Mouse (Mus musculus): ENCODE measurements around the gene Fmo3.
A peak's percentile ranks its signal among the peaks of the same experiment; 100 is the strongest.

Gene Fmo3

DNA sequence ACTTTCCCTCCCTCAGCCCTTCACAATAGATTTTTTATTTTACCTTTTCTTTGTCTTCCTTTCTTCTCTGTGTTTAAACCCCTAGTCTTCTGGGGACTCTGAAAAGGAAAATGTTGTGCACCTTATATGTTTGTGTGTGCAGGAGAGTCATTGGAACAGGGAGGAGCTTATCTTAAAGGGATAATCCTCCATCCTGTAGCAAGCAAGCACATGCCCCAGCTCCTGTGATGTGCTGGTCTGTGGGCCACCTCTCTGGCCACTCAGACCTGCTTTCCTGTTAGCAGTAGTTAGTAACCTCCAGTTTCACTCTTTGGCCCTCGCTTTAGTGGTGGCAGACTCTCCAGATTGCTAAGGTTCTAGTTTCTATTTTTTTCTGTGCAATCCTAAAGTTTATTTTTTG, at the start of gene Fmo3:
Fmo3 (minus strand) TSS at position 101 of the 400 bp plus-strand sequence.
- no peak for DNase-seq (ENCODE audit: low read depth)

DNA sequence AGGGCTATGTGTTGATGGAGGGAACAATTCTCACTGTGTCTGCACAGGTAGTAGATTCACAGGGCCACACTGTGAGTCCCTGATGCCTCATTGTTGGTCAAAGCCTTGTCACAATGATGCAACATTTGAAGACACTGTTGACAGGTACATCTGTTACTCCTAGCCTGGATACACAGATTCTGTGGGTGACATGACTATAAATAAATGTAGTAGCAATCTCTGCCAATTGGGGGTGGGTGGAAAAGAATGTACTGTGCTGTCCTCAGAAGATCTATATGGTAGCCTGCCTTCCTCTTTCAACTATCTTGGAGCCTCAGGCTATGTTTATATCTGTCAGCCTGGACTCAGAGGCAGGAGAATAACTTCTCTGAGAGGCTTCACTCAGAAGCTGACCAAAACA, 38.7 kb upstream of the Fmo3 start:
- no peak for DNase-seq (ENCODE audit: low read depth)

DNA sequence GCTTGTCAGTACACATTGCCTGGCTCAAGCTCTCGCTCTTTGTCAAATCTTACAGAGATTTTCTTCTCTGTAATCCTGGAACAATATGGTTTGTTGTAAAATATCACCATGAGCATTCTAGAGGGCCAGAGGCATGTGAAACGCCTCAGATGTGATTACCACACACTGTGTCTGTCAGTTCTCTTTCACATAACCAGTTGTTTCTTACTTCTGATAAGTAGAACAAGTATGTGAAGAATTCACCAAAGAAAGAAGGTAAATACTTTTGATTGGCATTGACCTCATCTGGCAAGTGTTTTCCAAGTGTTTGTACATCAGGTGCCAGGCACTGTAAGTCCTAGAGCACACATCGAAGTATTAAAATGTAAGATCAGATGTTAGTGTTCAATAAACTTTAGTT, 24.9 kb upstream of the Fmo3 start:
- DNase-seq (ENCODE audit: low read depth), result no peak

DNA sequence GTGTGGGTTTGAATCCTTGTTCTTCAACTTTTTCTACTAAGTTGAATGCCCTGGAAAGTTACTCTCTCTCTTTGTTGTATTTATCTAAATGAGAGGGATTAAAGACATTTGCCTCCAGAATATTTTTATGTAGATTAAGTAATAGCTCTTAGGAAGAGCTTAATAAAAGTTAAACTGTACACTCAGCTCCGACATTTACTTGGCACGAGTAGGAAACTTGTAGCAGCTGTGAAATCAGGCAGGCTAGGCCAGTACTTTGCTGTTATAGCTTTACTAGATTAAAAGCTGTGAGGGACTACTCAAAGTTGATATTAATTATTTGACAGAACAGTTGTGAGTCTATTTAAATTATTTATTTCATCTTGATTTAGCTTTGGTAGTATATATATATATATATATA, 19.2 kb upstream of the Fmo3 start:
- no peak for DNase-seq (ENCODE audit: low read depth)

DNA sequence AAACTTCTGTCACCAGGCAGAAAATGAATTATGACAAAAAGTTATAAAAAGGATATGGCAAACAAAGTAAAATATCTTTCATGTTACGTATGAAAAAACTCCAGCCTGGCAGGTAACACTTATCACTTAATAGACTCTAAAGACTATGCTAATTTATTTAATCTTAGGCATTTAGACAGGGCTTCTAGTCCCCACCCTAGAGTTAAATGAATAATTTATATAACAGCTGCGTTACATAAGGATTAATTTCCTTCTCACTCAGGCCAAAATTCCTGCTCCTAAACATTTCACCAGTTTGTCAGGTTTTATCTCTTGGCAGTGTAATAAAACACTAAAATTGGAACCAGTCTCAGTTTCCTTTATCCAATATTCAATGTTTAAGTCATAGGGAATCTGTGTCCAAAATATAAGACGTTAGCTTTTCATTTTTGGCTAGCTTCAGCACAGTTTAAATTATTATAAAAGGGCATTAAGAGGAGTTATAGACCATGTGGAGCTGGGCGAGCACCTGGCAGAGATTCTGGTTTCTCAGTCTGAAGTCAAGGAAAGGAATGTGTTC, 17.0 kb upstream of the Fmo3 start:
- DNase-seq (ENCODE audit: low read depth), result no peak

DNA sequence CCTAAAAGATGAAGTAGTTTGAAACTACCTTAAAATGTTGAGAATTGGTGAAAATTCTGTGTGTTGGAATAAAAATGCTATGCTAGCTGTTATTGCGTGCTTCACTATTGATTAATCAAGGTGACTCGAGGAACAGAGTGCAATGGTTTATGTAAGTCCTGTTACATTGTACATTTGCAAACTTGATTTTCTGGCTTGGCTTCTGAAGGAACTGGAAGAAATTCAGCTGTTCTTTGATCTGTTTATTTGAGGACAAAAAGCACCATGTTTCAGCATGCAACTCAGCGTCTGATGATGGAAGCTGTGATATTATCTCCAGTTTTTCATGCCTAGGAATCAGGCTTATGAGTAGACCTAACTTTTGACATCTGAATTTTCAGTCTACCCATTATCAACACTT, 3.2 kb upstream of the Fmo3 start:
- DNase-seq (ENCODE audit: low read depth), result no peak

DNA sequence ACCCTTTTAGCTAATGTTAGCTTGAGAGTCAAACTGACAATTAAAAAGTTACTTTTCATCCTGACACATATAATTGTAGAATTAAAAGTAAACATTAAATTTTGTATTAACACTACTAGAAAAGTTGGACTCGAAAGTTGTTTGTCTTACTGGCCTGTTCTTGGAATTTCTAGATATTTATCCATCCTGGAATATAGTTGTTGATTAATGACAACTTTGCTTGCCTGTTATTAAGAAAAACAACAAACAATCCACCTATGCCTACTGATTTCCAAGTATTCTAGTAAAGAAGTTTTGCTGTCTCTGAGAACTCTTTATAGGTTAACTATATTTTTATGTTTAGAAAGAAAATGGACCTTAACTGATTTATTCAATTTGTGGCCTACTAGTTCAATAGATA, 2.4 kb upstream of the Fmo3 start:
- DNase-seq (ENCODE audit: low read depth), result no peak

DNA sequence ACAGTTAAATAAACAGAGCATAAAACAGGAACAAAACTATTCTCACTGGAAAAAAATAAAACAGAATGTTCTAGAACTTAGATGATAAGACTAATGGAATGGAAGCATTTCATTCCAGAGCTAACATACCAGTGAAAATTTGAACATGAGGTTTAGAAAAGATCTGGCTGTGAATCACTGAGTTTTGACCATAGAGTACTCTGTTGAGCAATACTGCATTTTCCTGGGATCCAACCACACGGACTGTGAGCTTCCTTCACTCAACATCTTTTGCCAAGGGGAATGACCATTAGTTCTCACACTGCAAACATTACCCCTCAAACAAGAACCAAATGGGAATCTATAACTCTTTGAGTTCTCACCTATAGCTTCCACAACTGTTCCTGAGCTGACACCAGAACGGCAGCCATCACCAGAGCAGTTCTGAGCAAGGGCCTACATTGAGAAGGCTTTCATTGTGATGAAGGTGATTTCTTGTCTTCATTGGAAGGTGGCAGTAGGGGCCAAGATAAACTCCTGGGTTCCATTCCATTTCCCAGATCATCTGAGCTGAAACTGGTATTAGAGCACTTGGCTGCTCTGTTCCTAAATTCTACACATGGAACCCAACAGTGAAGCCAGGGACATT, 1.9 kb upstream of the Fmo3 start:
- DNase-seq (ENCODE audit: low read depth), result peak; percentile 29

DNA sequence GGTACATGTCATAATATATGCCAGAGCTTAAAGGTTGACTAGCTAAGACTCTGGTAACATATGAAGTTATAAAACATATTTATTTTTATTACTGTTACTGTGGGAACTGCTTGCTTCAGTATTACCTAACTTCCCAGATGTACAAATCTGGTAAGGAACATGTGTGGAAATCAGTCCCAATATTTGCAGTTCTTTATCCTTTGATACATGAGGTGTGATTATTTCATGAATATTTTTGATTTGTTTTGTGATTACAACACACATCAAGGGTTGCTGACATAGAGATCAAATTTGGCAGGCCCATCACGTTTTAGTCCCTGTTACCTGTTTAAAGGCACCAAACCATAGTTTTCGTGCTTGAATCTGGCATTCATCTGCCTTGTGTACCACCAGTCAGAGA, 20.8 kb downstream of the Fmo3 start:
- no peak for DNase-seq (ENCODE audit: low read depth)

DNA sequence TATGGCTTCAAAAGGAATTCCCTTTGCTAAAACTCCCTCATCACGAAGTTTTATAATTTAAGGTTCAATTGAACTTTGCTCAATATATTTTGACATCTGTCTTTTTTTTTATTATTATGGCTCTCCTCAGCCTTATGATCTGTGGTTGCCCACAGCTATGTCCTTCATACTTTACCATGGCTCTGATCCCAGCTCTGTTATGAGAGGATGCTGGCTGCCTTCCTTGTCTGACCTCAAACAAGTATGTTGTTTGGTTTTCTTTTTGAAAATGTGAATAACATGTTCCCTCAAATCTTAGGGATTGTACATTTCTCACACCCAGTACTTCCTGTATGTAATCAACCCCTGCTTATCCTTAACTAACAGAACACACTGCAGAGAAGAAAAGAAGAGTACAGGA, 26.9 kb downstream of the Fmo3 start:
- DNase-seq (ENCODE audit: low read depth), result peak; percentile 78

DNA sequence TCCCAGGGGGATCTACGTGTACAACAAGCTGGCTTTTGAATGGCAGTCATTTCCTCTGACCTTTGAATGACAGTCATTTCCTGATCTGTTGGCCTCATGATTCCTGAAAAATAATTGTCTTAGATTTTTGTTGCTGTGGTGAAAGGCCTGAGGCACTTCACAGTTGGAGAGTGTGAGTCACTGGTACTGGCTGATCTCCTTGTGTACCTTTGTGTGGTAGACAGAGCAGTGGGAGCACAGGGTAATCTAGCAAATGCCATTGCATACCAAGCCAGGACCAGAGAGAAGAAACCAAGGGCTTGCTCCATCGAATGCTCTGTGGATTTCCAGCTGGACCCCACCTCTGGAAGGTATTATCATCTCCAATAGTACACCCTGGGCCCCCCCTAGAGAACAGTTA, 31.2 kb downstream of the Fmo3 start:
- peak; percentile 55 for DNase-seq (ENCODE audit: low read depth)

DNA sequence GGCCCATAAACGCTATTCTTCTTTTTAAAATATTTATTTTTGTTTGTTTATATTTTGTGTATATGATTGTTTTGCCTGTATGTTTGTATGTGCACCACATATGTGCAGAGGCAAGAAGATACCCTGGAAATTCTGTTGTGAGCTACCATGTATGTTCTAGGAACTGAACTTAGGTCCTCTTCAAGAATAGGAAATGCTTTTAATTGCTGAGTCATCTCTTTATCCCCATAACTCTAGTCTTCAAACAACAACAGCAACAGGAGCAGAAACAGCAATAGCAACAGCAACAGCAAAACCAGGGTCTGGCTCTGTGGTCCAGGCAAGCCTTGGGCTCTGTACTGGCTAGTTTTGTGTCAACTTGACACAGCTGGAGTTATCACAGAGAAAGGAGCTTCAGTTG, 34.6 kb downstream of the Fmo3 start:
- no peak for DNase-seq (ENCODE audit: low read depth)

DNA sequence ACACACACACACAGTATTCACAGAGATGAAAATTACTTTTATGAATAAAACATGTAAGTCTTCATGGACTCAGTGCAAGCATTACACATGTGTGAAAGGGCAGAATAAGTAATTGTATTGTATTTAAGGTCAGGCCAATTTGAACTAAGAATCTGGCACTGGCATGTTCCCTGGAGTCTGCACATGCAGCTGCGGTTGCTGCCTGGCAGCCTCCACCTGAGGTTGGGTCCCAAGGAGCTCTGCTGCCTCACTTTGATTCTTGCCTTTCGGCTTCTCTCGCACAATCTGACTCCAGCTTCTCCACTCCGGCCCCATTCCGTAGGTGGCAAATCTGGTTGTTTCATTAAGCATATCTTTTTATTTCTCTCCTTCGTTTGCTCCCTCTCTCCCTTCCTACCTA, 36.4 kb downstream of the Fmo3 start:
- DNase-seq (ENCODE audit: low read depth), result no peak

DNA sequence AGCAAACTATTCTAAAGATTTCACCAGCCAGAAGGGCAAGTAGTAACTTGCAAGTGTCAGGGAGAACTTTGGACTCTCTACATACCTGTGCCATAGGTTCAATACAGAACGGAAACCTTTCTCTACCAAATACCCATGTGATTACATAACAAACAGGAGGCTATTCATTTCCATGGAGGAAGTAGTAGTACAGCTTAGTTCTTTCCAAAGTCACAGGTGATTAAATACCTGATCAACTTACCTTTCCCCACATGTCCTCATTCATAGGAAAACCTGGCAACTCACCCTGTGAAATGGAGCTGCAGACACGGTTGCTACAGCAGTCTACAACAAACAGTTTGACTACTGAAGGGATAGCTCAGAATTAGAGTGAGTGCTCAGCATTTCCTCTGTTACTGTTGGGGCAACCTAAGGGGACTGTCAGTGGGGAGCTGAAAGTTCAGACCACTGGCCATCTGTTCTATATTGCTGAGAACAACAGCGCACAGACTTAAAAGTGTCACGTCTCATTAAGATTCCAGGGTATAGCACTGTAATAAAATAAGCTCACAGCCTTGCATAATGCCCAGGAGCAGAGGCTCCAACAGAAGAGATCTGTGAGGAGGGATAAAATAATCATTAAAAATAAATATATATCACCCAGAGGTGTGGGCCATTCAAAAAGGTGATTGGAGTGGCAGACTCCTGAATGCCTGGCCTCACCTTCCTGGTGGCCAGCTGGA, 37.3 kb downstream of the Fmo3 start:
- DNase-seq (ENCODE audit: low read depth), result no peak

DNA sequence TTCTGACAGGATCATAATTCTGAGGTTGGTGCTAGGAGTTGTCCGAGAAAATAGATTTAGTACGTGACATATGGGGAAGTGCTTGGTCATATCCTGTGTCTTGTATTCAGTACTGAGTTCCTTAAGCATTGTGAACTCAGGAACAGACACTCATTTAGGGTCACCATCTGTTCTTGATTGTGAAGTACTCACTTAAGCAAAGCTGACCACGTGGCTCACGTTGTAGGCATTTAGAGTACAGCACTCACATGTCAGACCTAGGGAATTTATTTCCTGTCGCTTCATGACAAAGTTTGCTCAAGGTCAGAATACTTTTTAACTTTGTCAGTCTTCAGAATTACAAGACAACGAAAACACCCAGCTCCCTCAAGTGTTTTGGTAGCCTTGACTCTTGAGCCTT, 40.6 kb downstream of the Fmo3 start:
- DNase-seq (ENCODE audit: low read depth), result peak; percentile 63

DNA sequence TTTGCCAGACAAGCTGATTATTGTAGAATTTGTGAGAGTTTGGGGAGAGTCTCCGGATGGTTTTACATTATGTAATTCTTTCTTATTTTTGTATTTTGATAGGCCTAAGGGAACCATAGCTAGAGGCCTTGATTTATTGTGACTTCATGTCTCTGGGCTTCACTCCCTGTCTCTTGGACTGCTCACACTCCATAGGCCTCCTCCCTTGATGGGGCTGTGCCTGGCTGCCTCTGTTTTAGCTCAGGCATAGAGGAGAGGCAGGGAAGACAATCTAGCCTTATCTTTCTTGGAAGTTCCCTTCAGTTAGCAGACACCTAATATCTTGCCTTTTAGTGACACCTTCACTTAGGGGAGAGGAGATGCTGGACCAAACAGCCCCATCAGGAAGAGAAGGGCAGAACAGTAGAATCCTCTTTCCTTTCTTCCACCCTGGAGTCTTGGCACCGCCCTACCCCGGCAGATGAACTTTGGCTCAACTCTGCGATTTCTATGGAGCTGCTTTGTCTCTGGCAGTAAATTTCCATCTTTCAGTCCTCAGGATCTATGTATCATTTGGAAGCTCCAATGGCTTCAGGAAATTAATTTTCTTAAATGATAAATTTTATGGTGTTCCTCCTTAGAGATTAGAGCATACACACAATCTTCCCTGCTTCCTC, 45.5 kb downstream of the Fmo3 start:
- peak; percentile 34 for DNase-seq (ENCODE audit: low read depth)

DNA sequence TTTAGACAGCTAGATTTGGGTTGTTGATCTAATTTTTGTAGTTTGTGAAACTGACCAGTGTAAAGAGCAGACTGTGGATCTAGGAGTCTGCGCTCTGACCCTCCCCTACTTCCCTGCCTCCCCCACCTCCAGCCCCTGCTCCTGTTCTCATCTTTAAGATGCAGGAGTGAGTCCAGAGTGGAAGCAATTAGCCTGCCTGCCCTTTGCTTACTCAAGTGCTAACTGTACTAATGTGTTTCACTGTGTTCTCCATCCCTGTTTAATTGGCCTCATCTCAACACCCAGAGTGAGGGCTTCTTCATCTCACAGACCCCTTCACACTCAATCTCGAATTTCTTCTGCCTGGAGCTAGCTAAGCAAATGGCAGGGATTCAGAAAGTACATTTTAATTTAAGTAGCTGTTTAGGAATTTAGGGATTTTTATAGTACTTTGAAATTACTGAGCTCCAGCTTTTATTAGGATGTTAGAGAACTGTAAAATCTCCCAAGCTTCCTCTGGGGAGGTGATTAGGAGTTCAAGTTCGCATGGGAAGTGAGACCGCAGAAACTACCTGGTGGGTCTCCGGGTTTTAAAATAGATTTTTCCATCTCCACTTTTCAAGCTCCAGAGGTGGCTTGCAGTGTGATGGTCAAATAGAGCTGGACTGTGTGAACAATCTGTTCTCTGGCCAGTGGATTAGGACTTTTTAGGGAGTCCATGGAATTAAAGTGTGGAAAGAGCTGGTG, 46.2 kb downstream of the Fmo3 start:
- DNase-seq (ENCODE audit: low read depth), result no peak

DNA sequence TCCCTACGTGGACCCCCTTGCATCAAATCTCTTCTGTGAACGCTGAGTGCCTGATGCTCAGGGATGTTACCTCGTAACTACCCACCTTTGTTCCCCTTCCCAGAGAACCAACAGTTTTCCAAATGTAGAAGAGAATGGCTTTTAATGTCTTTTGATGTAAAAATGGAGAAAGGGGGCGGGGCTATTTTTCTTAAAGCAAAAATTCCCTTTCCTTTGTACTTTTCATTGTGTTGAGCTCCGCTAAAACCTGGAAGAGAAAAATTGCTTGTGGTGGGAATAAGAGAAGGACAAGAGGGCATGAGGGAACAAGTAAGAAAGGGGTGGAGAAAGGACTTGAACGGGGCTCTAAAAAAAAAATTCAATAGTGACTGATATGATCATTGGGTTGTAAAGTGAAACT, 46.9 kb downstream of the Fmo3 start, which contains the start of gene Fmo6:
Fmo6 (minus strand) TSS at position 101 of the 400 bp plus-strand sequence.
- no peak for DNase-seq (ENCODE audit: low read depth)

DNA sequence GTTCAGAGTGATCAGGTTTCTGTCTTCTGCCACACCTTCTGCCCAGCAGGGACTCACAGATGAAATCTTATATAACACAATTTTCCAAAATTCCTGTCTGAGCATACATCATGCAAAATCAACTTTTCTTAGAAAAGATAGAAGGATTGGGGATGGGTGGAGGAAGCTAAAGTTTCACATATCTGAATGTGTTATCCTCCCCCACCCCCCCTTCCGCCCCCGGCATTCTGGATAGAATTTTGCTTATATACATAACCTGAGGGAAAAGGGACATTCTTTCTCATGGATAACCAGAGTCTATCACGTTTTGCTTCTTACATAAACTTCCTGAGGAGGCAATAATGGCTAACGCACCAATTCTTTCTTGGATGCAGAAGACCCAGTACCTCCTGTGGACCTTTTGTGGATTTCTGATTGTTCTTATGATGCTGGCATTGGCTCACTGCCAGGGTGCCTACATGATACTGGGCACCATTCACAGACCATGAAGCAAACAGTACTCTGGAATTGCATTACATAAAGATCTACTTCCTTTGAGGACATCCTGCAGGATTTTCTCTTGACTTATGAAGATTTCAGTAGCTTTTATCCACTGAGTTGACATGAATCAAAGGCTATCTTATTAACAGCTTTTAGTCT, 49.8 kb downstream of the Fmo3 start:
- DNase-seq (ENCODE audit: low read depth), result no peak

DNA sequence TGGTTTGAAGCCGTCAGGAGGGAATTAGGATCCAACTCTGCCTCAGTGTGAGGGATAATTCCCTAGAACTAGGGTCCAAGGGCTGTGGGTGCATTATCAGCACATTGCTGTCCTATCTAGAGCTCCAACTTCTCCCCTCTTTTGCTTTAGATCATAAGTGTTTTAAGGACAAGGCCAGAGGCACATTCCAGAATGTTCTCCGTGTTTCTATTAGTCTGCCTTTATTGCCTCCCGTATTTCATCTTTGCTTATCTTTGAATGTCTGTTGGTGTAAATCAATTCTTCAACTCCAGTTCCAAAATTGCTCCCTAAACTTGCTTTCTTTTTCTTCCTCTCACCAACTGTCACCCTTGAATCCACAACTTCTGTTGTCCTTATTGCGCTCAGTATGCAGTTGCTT, 51.9 kb downstream of the Fmo3 start:
- DNase-seq (ENCODE audit: low read depth), result no peak

DNA sequence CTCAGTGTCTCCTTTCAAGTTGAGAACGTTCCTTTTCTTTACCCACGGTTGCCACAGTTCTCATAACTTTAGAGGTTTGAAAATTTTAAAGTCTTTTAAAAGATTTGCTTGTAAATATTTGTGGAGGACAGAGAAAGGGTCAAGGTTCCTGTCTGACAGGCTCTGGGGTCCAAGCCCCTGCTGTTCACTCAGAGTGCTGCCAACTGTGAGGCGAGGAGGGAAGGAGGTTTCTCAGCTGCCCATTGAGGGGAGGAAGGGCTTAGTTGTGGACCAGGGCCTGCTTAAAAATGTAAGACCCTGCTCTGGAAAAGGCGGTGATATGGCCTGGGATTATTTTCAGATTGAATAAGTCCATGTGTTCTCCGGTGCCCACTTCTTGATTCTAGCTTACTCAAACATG, 52.4 kb downstream of the Fmo3 start:
- DNase-seq (ENCODE audit: low read depth), result no peak

DNA sequence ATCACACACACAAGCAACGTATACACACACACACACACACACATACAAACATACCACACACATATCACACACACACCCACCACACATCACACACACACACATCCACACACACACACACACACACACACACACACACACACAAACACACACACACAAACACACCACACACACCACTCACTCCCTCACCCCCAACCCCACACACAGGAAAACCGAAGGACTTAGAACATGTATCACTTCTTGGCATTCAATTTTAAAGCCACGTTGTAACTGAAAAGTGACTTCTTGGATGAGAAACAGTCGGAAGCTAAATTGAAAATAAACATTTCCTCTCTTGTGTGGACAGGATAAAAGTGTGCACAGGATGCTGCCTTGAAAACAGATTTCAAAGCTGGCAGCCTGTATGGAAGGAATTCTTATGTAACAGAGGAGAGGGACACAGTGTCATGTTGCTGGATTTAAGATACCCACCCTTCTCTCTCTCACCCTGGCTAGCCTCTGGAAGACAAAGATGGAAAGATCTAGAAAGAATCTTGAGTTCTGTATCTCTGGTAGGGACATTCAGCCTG, 52.9 kb downstream of the Fmo3 start:
- no peak for DNase-seq (ENCODE audit: low read depth)
